Mouse (Mus musculus): ENCODE measurements around the gene Plcg2. TPM values are rescaled to one million over a fixed set of nuclear protein-coding genes. Genes with fewer than 3 reads are reported as not detected.
A peak's percentile ranks its signal among the peaks of the same experiment; 100 is the strongest.

Plcg2 gene
- polyA plus RNA-seq, 2 experiments = 4.3 to 5.0 TPM

DNA sequence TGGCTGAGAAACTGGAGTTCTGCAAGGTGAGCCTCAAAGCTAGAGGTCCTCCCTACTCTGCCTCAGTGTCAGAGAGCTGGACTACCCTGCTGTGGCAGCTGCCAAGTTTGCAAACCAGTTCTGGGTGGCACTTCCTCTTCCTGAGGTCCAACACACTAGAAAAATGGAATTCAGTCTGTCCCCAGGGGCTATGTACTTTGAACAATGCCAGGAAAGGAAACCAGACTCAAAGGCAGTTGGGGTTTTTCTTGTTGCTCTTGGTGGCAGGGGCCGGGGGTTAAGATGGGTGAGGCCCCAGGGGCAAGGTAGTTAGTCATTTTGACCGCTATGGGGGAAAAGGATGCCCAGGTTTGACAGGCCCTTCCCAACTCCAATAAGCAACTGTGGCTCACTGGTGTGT lies 3.2 kb upstream of the Plcg2 start:
- H3K9ac ChIP-seq (replicated peaks) = no peak overlapping the region
- no peak overlapping the region for H3K4me3 ChIP-seq (ENCODE audit: insufficient read depth in 1 of 2, low read depth in 2 of 2, low read length in 2 of 2)
- no peaks in the 10 kb centered on the region for H3K9me3 ChIP-seq (ENCODE audit: control insufficient read depth, low read length)
- ATAC-seq (ENCODE audit: insufficient read depth) (no peak), DNase-seq (ENCODE audit: low read depth in 3 of 3, low spot score in 3 of 3) (no peak)
- no peak for TF ChIP-seq CTCF (IDR thresholded peaks at IDR 0.05; ENCODE audit: low read depth)
- no peak for TF ChIP-seq EP300 (IDR thresholded peaks at IDR 0.05; ENCODE audit: low read depth)
- H3K36me3 ChIP-seq (replicated peaks; ENCODE audit: control insufficient read depth, insufficient read depth, low read depth) = no peaks in the 10 kb centered on the region
- 47% methylated on average over 2 of the region's 2 CpGs for WGBS (ENCODE audit: insufficient replicate concordance)
- no peak overlapping the region for H3K4me2 ChIP-seq (ENCODE audit: low read depth)
- peaks cover 24% of the 10 kb centered on the region for H3K27me3 ChIP-seq (ENCODE audit: control insufficient read depth, insufficient read depth, low read length)
- H3K27ac ChIP-seq = no peak overlapping the region
- H3K4me1 ChIP-seq (replicated peaks; ENCODE audit: control insufficient read depth in 2 of 2, insufficient read depth in 2 of 2, low read length in 1 of 2) = no peaks in the 10 kb centered on the region; a peak in 1 of 4 replicates

DNA sequence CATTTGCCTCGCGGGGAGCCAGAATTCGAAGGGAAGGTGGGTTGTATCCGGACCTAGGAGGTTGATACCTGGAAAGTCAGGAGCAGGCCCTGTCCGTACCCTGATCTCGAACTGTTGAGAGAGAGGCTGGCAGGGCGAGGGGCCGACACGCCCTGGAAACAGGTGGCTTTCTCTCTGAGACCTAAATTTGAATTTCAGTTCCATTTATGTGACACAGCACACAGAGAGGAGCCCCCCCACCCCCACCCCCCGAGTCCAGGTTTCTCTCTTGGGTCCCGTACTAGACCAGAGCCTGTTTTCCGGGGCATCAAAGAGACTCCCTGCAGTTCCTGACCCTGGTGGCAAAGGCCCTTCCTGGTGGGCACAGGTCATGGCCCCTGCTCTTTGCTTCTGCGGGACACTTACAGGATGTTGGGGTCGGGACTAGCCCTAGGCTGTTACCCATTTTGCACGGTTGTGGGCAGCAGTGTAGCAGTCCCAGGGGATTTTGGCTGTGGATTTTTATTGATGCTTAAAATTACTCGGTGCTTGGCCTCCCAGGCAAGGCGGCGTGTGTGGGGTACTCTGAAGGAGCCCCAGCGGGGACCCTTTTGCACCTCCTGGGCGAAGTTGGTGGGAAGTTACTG lies 937 bp downstream of the Plcg2 start:
- peak overlapping the region; percentile 66 for H3K4me2 ChIP-seq (ENCODE audit: low read depth)
- no peak overlapping the region for H3K9ac ChIP-seq (replicated peaks)
- no peaks in the 10 kb centered on the region for H3K36me3 ChIP-seq (replicated peaks; ENCODE audit: control insufficient read depth, insufficient read depth, low read depth)
- peak overlapping the region; percentile 40 to 44 for H3K4me3 ChIP-seq (ENCODE audit: insufficient read depth in 1 of 2, low read depth in 2 of 2, low read length in 2 of 2)
- no peak overlapping the region for H3K27ac ChIP-seq
- peaks cover 24% of the 10 kb centered on the region for H3K27me3 ChIP-seq (ENCODE audit: control insufficient read depth, insufficient read depth, low read length)
- no peak for ATAC-seq (ENCODE audit: insufficient read depth)
- no peaks in the 10 kb centered on the region for H3K9me3 ChIP-seq (ENCODE audit: control insufficient read depth, low read length)
- TF ChIP-seq EP300 (IDR thresholded peaks at IDR 0.05; ENCODE audit: low read depth) = no peak
- TF ChIP-seq CTCF (IDR thresholded peaks at IDR 0.05; ENCODE audit: low read depth) = no peak
- no peaks in the 10 kb centered on the region; a peak in 1 of 4 replicates for H3K4me1 ChIP-seq (replicated peaks; ENCODE audit: control insufficient read depth in 2 of 2, insufficient read depth in 2 of 2, low read length in 1 of 2)
- 9% methylated on average over 20 of the region's 20 CpGs for WGBS (ENCODE audit: insufficient replicate concordance)
- no peak for DNase-seq (ENCODE audit: low read depth in 3 of 3, low spot score in 3 of 3)

DNA sequence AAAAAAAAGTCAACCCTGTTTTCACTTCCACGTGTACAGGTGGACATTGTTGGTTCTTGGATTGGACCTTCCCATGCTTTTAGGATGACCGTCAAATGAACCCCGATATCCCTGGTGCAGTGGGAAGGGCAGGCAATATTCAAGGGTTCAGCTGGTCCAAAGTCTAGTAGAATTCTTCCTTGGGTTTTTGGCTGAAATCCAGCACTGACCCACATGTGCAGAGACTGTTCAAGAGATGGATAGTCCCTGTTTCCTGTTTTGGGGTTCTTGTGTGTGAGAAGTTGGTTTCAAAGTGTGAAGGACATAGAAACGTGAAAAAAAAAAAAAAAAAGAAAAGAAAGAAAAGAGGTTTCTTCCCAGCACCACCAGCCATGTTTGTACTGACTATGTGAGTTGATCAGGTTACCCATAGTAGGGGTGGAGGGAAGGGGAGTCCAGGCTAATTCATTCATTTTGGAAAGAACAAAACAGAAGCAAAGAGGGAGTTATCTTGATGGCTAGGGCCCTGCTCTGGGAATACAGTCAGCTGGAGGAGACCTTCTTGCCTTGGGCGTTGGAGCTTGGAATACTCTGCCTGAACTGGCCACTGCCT lies 2.2 kb downstream of the Plcg2 start:
- WGBS (ENCODE audit: insufficient replicate concordance) = 42% methylated on average over 5 of the region's 5 CpGs
- Histone ChIP-seq H3K36me3 (replicated peaks; ENCODE audit: control insufficient read depth, insufficient read depth, low read depth) (no peaks in the 10 kb centered on the region), H3K4me2 (ENCODE audit: low read depth) (no peak overlapping the region), H3K27ac (no peak overlapping the region), H3K27me3 (ENCODE audit: control insufficient read depth, insufficient read depth, low read length) (peaks cover 24% of the 10 kb centered on the region), H3K9me3 (ENCODE audit: control insufficient read depth, low read length) (no peaks in the 10 kb centered on the region), H3K4me3 (ENCODE audit: insufficient read depth in 1 of 2, low read depth in 2 of 2, low read length in 2 of 2) (no peak overlapping the region), H3K4me1 (replicated peaks; ENCODE audit: control insufficient read depth in 2 of 2, insufficient read depth in 2 of 2, low read length in 1 of 2) (no peaks in the 10 kb centered on the region), H3K9ac (replicated peaks) (no peak overlapping the region)
- no peak for ATAC-seq (ENCODE audit: insufficient read depth)
- no peak for DNase-seq (ENCODE audit: low read depth in 3 of 3, low spot score in 3 of 3)
- TF ChIP-seq CTCF (IDR thresholded peaks at IDR 0.05; ENCODE audit: low read depth) = no peak
- no peak for TF ChIP-seq EP300 (IDR thresholded peaks at IDR 0.05; ENCODE audit: low read depth)

DNA sequence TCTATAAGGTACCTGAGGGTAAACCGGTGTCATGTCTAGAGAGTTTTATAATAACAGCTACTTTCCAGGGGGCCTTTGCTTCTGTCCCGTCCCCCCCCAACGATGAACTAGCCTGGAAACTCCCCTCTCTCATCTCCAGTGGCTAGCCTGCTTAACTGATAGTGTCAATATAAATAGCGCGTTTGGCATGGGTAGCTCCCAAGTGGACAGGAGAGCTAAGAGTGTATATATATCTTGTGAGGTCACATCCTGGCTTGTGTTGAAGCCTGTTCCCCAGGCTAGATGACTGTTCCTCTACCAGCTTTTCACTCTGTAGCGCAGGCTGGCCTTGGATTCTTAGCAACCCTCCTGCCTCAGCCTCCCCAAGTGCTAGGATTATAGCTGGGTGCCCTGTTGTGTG lies 3.2 kb downstream of the Plcg2 start:
- Histone ChIP-seq H3K4me3 (ENCODE audit: insufficient read depth in 1 of 2, low read depth in 2 of 2, low read length in 2 of 2) (no peak overlapping the region), H3K27ac (no peak overlapping the region), H3K9me3 (ENCODE audit: control insufficient read depth, low read length) (no peaks in the 10 kb centered on the region), H3K4me1 (replicated peaks; ENCODE audit: control insufficient read depth in 2 of 2, insufficient read depth in 2 of 2, low read length in 1 of 2) (no peaks in the 10 kb centered on the region), H3K4me2 (ENCODE audit: low read depth) (no peak overlapping the region), H3K27me3 (ENCODE audit: control insufficient read depth, insufficient read depth, low read length) (peaks cover 24% of the 10 kb centered on the region), H3K9ac (replicated peaks) (no peak overlapping the region), H3K36me3 (replicated peaks; ENCODE audit: control insufficient read depth, insufficient read depth, low read depth) (no peaks in the 10 kb centered on the region)
- ATAC-seq (ENCODE audit: insufficient read depth) (no peak), DNase-seq (ENCODE audit: low read depth in 3 of 3, low spot score in 3 of 3) (no peak)
- 65% methylated on average over 6 of the region's 6 CpGs for WGBS (ENCODE audit: insufficient replicate concordance)
- no peak for TF ChIP-seq CTCF (IDR thresholded peaks at IDR 0.05; ENCODE audit: low read depth)
- no peak for TF ChIP-seq EP300 (IDR thresholded peaks at IDR 0.05; ENCODE audit: low read depth)

DNA sequence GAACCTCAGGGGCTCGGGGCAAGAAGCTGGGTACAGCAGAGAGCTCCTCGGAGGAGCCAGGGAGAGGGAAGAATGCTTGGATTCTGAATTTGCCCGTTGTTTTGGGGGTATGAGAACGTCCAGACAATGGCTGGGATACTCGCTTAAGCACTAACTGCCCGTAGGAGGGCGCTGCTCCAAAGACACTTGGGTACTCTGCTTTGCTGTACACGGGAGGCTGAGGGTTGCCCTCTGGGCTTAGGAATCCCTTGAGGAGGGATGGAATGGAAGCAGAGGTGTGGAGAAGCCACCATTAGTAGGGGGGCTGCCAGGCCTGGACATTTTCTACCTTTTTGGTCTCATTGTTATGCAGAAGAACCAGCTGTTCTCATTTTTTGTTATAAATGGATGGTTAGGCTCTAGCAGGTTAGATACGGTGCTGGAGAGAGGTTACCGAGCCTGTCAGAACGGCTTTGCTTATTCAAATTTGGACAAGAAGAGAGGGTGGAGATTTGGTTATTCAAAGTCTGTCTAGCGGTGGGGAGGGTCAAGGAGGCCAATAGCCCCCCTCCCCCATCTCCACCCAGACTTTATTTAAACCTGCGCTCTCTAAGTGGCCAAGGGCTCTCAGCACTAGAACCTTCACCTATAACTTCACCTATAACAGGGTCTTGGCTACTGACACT lies 5.4 kb downstream of the Plcg2 start:
- Histone ChIP-seq H3K9me3 (ENCODE audit: control insufficient read depth, low read length) (no peaks in the 10 kb centered on the region), H3K36me3 (replicated peaks; ENCODE audit: control insufficient read depth, insufficient read depth, low read depth) (no peaks in the 10 kb centered on the region), H3K4me3 (ENCODE audit: insufficient read depth in 1 of 2, low read depth in 2 of 2, low read length in 2 of 2) (no peak overlapping the region), H3K4me1 (replicated peaks; ENCODE audit: control insufficient read depth in 2 of 2, insufficient read depth in 2 of 2, low read length in 1 of 2) (no peaks in the 10 kb centered on the region), H3K4me2 (ENCODE audit: low read depth) (no peak overlapping the region), H3K27me3 (ENCODE audit: control insufficient read depth, insufficient read depth, low read length) (peaks cover 9% of the 10 kb centered on the region), H3K27ac (no peak overlapping the region), H3K9ac (replicated peaks) (no peak overlapping the region)
- TF ChIP-seq EP300 (IDR thresholded peaks at IDR 0.05; ENCODE audit: low read depth) (no peak), CTCF (IDR thresholded peaks at IDR 0.05; ENCODE audit: low read depth) (no peak)
- ATAC-seq (ENCODE audit: insufficient read depth) = no peak
- no peak for DNase-seq (ENCODE audit: low read depth in 3 of 3, low spot score in 3 of 3)
- WGBS (ENCODE audit: insufficient replicate concordance) = 66% methylated on average over 13 of the region's 13 CpGs

Data from liver, embryonic 14.5 days (tissue).